Mouse (Mus musculus): ENCODE results near the gene Trub1.

The Trub1 gene

GRCm38 (mm10) chr19:57498110-57498743, 45.5 kb downstream of the Trub1 start:
- DNase-seq (ENCODE audit: low spot score): no peak

- DNase-seq (ENCODE audit: low spot score): no peak
Measured at GRCm38 (mm10) chr19:57498884-57499410, 46.2 kb downstream of the Trub1 start.

GRCm38 (mm10) chr19:57500254-57500653, 47.5 kb downstream of the Trub1 start:
- DNase-seq (ENCODE audit: low spot score): no peak

GRCm38 (mm10) chr19:57503144-57503543, 50.4 kb downstream of the Trub1 start:
- no peak for DNase-seq (ENCODE audit: low spot score)

- DNase-seq (ENCODE audit: low spot score): no peak
Measured at GRCm38 (mm10) chr19:57505048-57505932, 52.6 kb downstream of the Trub1 start.

- no peak for DNase-seq (ENCODE audit: low spot score)
Measured at GRCm38 (mm10) chr19:57506591-57506990, 53.9 kb downstream of the Trub1 start.

- DNase-seq (ENCODE audit: low spot score): no peak
Measured at GRCm38 (mm10) chr19:57508261-57508788, 55.6 kb downstream of the Trub1 start.

GRCm38 (mm10) chr19:57509758-57510319, 57.1 kb downstream of the Trub1 start:
- no peak for DNase-seq (ENCODE audit: low spot score)

GRCm38 (mm10) chr19:57510836-57511235, 58.1 kb downstream of the Trub1 start:
- no peak for DNase-seq (ENCODE audit: low spot score)

- no peak for DNase-seq (ENCODE audit: low spot score)
Measured at GRCm38 (mm10) chr19:57513123-57513522, 60.4 kb downstream of the Trub1 start.

GRCm38 (mm10) chr19:57521721-57522120, 69.0 kb downstream of the Trub1 start:
- DNase-seq (ENCODE audit: low spot score): no peak

GRCm38 (mm10) chr19:57523363-57523762, 70.7 kb downstream of the Trub1 start:
- DNase-seq (ENCODE audit: low spot score): no peak

- DNase-seq (ENCODE audit: low spot score): no peak
Measured at GRCm38 (mm10) chr19:57525693-57526092, 73.0 kb downstream of the Trub1 start.

GRCm38 (mm10) chr19:57530212-57530611, 77.5 kb downstream of the Trub1 start:
- no peak for DNase-seq (ENCODE audit: low spot score)

GRCm38 (mm10) chr19:57534262-57534661, 81.5 kb downstream of the Trub1 start:
- no peak for DNase-seq (ENCODE audit: low spot score)

GRCm38 (mm10) chr19:57536512-57536911, 83.8 kb downstream of the Trub1 start:
- no peak for DNase-seq (ENCODE audit: low spot score)

GRCm38 (mm10) chr19:57537510-57538182, 84.9 kb downstream of the Trub1 start:
- peak; percentile 79 for DNase-seq (ENCODE audit: low spot score)

- DNase-seq (ENCODE audit: low spot score): no peak
Measured at GRCm38 (mm10) chr19:57540118-57540517, 87.4 kb downstream of the Trub1 start.

Measured in yolk sac, embryonic 10.5 days (tissue).